Mouse (Mus musculus) lung, postnatal 14 days (tissue): ENCODE measurements around the gene Cyp4a12a.
"Not testable (repeated sequence)": the region's sequence is repeated elsewhere in the genome, so short reads cannot be mapped to it uniquely, and the experiment has no call there.

Source experiments
- DNase-seq: peaks from one replicate; pipeline ENCODE4 v3.0.0; 2021

The Cyp4a12a gene

GRCm38 (mm10) chr4:115298746-115299145, at the start of gene Cyp4a12a:
Gene Cyp4a12a, plus strand, starts transcription at chr4:115299046.
- not testable (repeated sequence) for DNase-seq

- DNase-seq, result not testable (repeated sequence)
Observed at GRCm38 (mm10) chr4:115264687-115265569, 33.9 kb upstream of the Cyp4a12a start.

- not testable (repeated sequence) for DNase-seq
Observed at GRCm38 (mm10) chr4:115278215-115278982, 20.4 kb upstream of the Cyp4a12a start.

GRCm38 (mm10) chr4:115280342-115280741, 18.5 kb upstream of the Cyp4a12a start:
- DNase-seq, result no peak

GRCm38 (mm10) chr4:115280779-115281178, 18.1 kb upstream of the Cyp4a12a start:
- not testable (repeated sequence) for DNase-seq

GRCm38 (mm10) chr4:115281231-115281767, 17.5 kb upstream of the Cyp4a12a start:
- DNase-seq, result not testable (repeated sequence)

- DNase-seq, result not testable (repeated sequence)
Observed at GRCm38 (mm10) chr4:115325722-115326121, 26.9 kb downstream of the Cyp4a12a start.

- DNase-seq, result not testable (repeated sequence)
Observed at GRCm38 (mm10) chr4:115365624-115366023, 66.8 kb downstream of the Cyp4a12a start.

- peak; percentile 2 for DNase-seq
Observed at GRCm38 (mm10) chr4:115368067-115368466, 69.2 kb downstream of the Cyp4a12a start.
